Comparison of ENCODE assay signal across 12 mouse cellular contexts in genomic region chr12:21260494-21261256, GRCm38 (mm10). TPM values are rescaled to one million over a fixed set of nuclear protein-coding genes. Genes with fewer than 3 reads are reported as not detected.
A peak's percentile ranks its signal among the peaks of the same experiment; 100 is the strongest.
DNase-seq lines count a peak whose midpoint lies in the region; ATAC-seq and TF ChIP-seq lines count a peak whose summit lies in the region.
"Had no signal": no experiment of that assay in that cellular context is flagged by ENCODE, and none has a peak within 500 bp of the region (broad histone marks: within the 10 kb centered on the region; RNA-seq: fewer than 3 reads in every experiment).

No protein-coding gene starts in this region.

- no peak overlapping the region for H3K4me3 ChIP-seq in forebrain, embryonic 12.5 days (replicated peaks)
- H3K4me3 ChIP-seq in forebrain, embryonic 11.5 days (ENCODE audit: low read depth, low read length), result no peak overlapping the region
- H3K4me3 ChIP-seq in lung, adult 2 months (replicated peaks; ENCODE audit: extremely low read depth, low read depth, low read length), result no peak overlapping the region
- H3K4me3 ChIP-seq in cortical plate, adult 2 months (ENCODE audit: insufficient read depth, low read length), result no peak overlapping the region
- H3K4me3 ChIP-seq: embryonic facial prominence, embryonic 13.5 days; hindbrain, embryonic 13.5 days; liver, embryonic 15.5 days had no signal

- no peak overlapping the region for H3K9ac ChIP-seq in forebrain, embryonic 12.5 days
- H3K9ac ChIP-seq in forebrain, embryonic 11.5 days (ENCODE audit: low read length), result no peak overlapping the region
- H3K9ac ChIP-seq: embryonic facial prominence, embryonic 13.5 days; hindbrain, embryonic 13.5 days; liver, embryonic 15.5 days had no signal

- no peaks in the 10 kb centered on the region for H3K9me3 ChIP-seq in forebrain, embryonic 12.5 days
- no peaks in the 10 kb centered on the region for H3K9me3 ChIP-seq in forebrain, embryonic 11.5 days (ENCODE audit: control insufficient read depth, low read length)
- H3K9me3 ChIP-seq: embryonic facial prominence, embryonic 13.5 days; G1E; hindbrain, embryonic 13.5 days; liver, embryonic 15.5 days had no signal

- 0 out of 2 replicates have a peak overlapping the region, but pooled peaks have one; percentile 13 for H3K27ac ChIP-seq in forebrain, embryonic 12.5 days
- H3K27ac ChIP-seq in forebrain, embryonic 11.5 days (ENCODE audit: low read depth, low read length), result no peak overlapping the region
- H3K27ac ChIP-seq in cortical plate, adult 2 months (ENCODE audit: insufficient read depth, low read length), result no peak overlapping the region
- H3K27ac ChIP-seq: embryonic facial prominence, embryonic 13.5 days; hindbrain, embryonic 13.5 days; liver, embryonic 15.5 days had no signal

- H3K27me3 ChIP-seq in forebrain, embryonic 12.5 days, result no peaks in the 10 kb centered on the region
- H3K27me3 ChIP-seq in forebrain, embryonic 11.5 days (ENCODE audit: control insufficient read depth, insufficient read depth, low read length), result no peaks in the 10 kb centered on the region
- H3K27me3 ChIP-seq: embryonic facial prominence, embryonic 13.5 days; hindbrain, embryonic 13.5 days; liver, embryonic 15.5 days had no signal

- peaks cover 88% of the 10 kb centered on the region for H3K36me3 ChIP-seq in forebrain, embryonic 12.5 days (replicated peaks)
- peaks cover 4% of the 10 kb centered on the region; the same call in 1 of the 2 replicates for H3K36me3 ChIP-seq in forebrain, embryonic 11.5 days (ENCODE audit: control insufficient read depth, insufficient read depth, low read length)
- H3K36me3 ChIP-seq: liver, embryonic 15.5 days had no signal

- H3K4me2 ChIP-seq in forebrain, embryonic 12.5 days, result no peak overlapping the region
- H3K4me2 ChIP-seq in forebrain, embryonic 11.5 days (ENCODE audit: low read depth, low read length, severe bottlenecking), result no peak overlapping the region
- H3K4me2 ChIP-seq: embryonic facial prominence, embryonic 13.5 days; hindbrain, embryonic 13.5 days; liver, embryonic 15.5 days had no signal

- TF ChIP-seq CTCF in lung, adult 2 months (IDR thresholded peaks at IDR 0.05; ENCODE audit: insufficient read depth, low read length), result peak; percentile 65
- TF ChIP-seq CTCF in cortical plate, adult 2 months (IDR thresholded peaks at IDR 0.05; ENCODE audit: extremely low read depth, insufficient read depth, low read length), result peak; percentile 53

- H3K4me1 ChIP-seq in forebrain, embryonic 12.5 days, result no peaks in the 10 kb centered on the region
- no peaks in the 10 kb centered on the region for H3K4me1 ChIP-seq in forebrain, embryonic 11.5 days (replicated peaks; ENCODE audit: control insufficient read depth, insufficient read depth, low read length)
- peaks cover 12% of the 10 kb centered on the region for H3K4me1 ChIP-seq in lung, adult 2 months (ENCODE audit: control insufficient read depth, insufficient read depth, low read length)
- H3K4me1 ChIP-seq in cortical plate, adult 2 months (ENCODE audit: control insufficient read depth, insufficient read depth, low read length), result no peaks in the 10 kb centered on the region
- H3K4me1 ChIP-seq: embryonic facial prominence, embryonic 13.5 days; hindbrain, embryonic 13.5 days had no signal

- 94% methylated on average over 6 of the region's 6 CpGs for WGBS in forebrain, embryonic 12.5 days
- 89% methylated on average over 6 of the region's 6 CpGs for WGBS in forebrain, embryonic 11.5 days
- 91% methylated on average over 6 of the region's 6 CpGs for WGBS in lung, adult 2 months

- DNase-seq in forebrain, embryonic 11.5 days (ENCODE audit: low spot score), result no peak
- no peak for DNase-seq in lung, adult 2 months
- DNase-seq in lung, adult 18-20 months, result no peak
- DNase-seq in thymus, postnatal 0 days (ENCODE audit: low spot score), result peak; percentile 40
- DNase-seq in spleen, adult 12 weeks (ENCODE audit: low spot score), result no peak
- DNase-seq in cerebellum, postnatal 36 days, result no peak

- no peak for ATAC-seq in forebrain, embryonic 12.5 days (ENCODE audit: low FRiP score)
- ATAC-seq in forebrain, embryonic 11.5 days (replicated peaks; ENCODE audit: low FRiP score), result no peak

- TF ChIP-seq POLR2A in lung, adult 2 months (IDR thresholded peaks at IDR 0.05; ENCODE audit: borderline replicate concordance, extremely low read depth, low read depth, low read length), result no peak
- TF ChIP-seq POLR2A in cortical plate, adult 2 months (IDR thresholded peaks at IDR 0.05; ENCODE audit: extremely low read depth, insufficient read depth, low read length), result no peak

RNA-seq across cellular contexts. Expression of gene Cpsf3, which starts 24.5 kb away (rescaled TPM):
- polyA plus RNA-seq in forebrain, embryonic 12.5 days (2016; fragmentation: Nextera tagmentation; extraction: Ambion mirVana), result 124 and 130 TPM in 2 replicates
- polyA plus RNA-seq in forebrain, embryonic 11.5 days (2014; fragmentation: Nextera tagmentation; extraction: Ambion mirVana), result 130 and 142 TPM in 2 replicates
- 18.4 and 33.3 TPM in 2 replicates for polyA plus RNA-seq in lung, adult 2 months (2012; rRNA removed)
- 57.0 and 58.0 TPM in 2 replicates for polyA plus RNA-seq in cortical plate, adult 2 months (2012; rRNA removed)
- polyA plus RNA-seq in thymus, postnatal 0 days (2015; fragmentation: Nextera tagmentation; extraction: Ambion mirVana), result 88.9 and 92.4 TPM in 2 replicates

RNA-seq across cellular contexts. Expression of gene Itgb1bp1, which starts 25.4 kb away (rescaled TPM):
- polyA plus RNA-seq in forebrain, embryonic 12.5 days (2016; fragmentation: Nextera tagmentation; extraction: Ambion mirVana), result 37.2 and 39.2 TPM in 2 replicates
- polyA plus RNA-seq in forebrain, embryonic 11.5 days (2014; fragmentation: Nextera tagmentation; extraction: Ambion mirVana), result 38.3 and 40.0 TPM in 2 replicates
- 10.2 and 14.0 TPM in 2 replicates for polyA plus RNA-seq in lung, adult 2 months (2012; rRNA removed)
- polyA plus RNA-seq in cortical plate, adult 2 months (2012; rRNA removed), result 31.0 and 34.9 TPM in 2 replicates
- polyA plus RNA-seq in thymus, postnatal 0 days (2015; fragmentation: Nextera tagmentation; extraction: Ambion mirVana), result 98.1 and 104 TPM in 2 replicates

RNA-seq across cellular contexts. Expression of gene Iah1, which starts 55.5 kb away (rescaled TPM):
- polyA plus RNA-seq in forebrain, embryonic 12.5 days (2016; fragmentation: Nextera tagmentation; extraction: Ambion mirVana), result 41.9 and 45.3 TPM in 2 replicates
- polyA plus RNA-seq in forebrain, embryonic 11.5 days (2014; fragmentation: Nextera tagmentation; extraction: Ambion mirVana), result 45.0 and 48.4 TPM in 2 replicates
- polyA plus RNA-seq in lung, adult 2 months (2012; rRNA removed), result 71.3 and 77.4 TPM in 2 replicates
- 24.3 and 26.3 TPM in 2 replicates for polyA plus RNA-seq in cortical plate, adult 2 months (2012; rRNA removed)
- polyA plus RNA-seq in thymus, postnatal 0 days (2015; fragmentation: Nextera tagmentation; extraction: Ambion mirVana), result 73.0 and 74.7 TPM in 2 replicates
